Mouse (Mus musculus): ENCODE results near the gene Ajuba. TPM values are rescaled to one million over a fixed set of nuclear protein-coding genes. Genes with fewer than 3 reads are reported as not detected.

Ajuba gene
- polyA plus RNA-seq, 1 experiment from 2014 or later = 3.9 TPM

- Histone ChIP-seq H3K4me1 (replicated peaks) (peaks cover 28% of the 10 kb centered on the region), H3K36me3 (peaks cover 6% of the 10 kb centered on the region; the same call in 1 of the 2 replicates), H3K27me3 (peaks cover 9% of the 10 kb centered on the region), H3K4me2 (no peak overlapping the region), H3K4me3 (replicated peaks) (no peak overlapping the region), H3K9ac (no peak overlapping the region), H3K27ac (no peak overlapping the region), H3K9me3 (replicated peaks) (no peaks in the 10 kb centered on the region)
- no peak for ATAC-seq (ENCODE audit: low read depth)
- 40% methylated on average over 7 of the region's 7 CpGs for WGBS (ENCODE audit: insufficient replicate concordance)
- DNase-seq = peak; percentile 52
Measured at GRCm38 (mm10) chr14:54583681-54584338, 6.5 kb upstream of the Ajuba start.

GRCm38 (mm10) chr14:54582536-54582935, 5.2 kb upstream of the Ajuba start:
- 70% methylated on average over 9 of the region's 9 CpGs for WGBS (ENCODE audit: insufficient replicate concordance)
- Histone ChIP-seq H3K27ac (peak overlapping the region; percentile 55; the same call in 1 of the 2 replicates), H3K4me3 (replicated peaks) (no peak overlapping the region), H3K4me2 (no peak overlapping the region), H3K4me1 (replicated peaks) (peaks cover 35% of the 10 kb centered on the region), H3K36me3 (peaks cover 6% of the 10 kb centered on the region; the same call in 1 of the 2 replicates), H3K9ac (no peak overlapping the region), H3K27me3 (peaks cover 22% of the 10 kb centered on the region), H3K9me3 (replicated peaks) (no peaks in the 10 kb centered on the region)
- DNase-seq = no peak
- ATAC-seq (ENCODE audit: low read depth) = peak; percentile 58

GRCm38 (mm10) chr14:54579638-54580037, 2.3 kb upstream of the Ajuba start:
- peaks cover 6% of the 10 kb centered on the region; the same call in 1 of the 2 replicates for H3K36me3 ChIP-seq
- ATAC-seq (ENCODE audit: low read depth) (no peak), DNase-seq (no peak)
- peaks cover 51% of the 10 kb centered on the region for H3K27me3 ChIP-seq
- H3K27ac ChIP-seq = peak overlapping the region; percentile 35
- peaks cover 57% of the 10 kb centered on the region for H3K4me1 ChIP-seq (replicated peaks)
- 39% methylated on average over 7 of the region's 7 CpGs for WGBS (ENCODE audit: insufficient replicate concordance)
- H3K9ac ChIP-seq = no peak overlapping the region
- no peak overlapping the region for H3K4me2 ChIP-seq
- H3K9me3 ChIP-seq (replicated peaks) = no peaks in the 10 kb centered on the region
- H3K4me3 ChIP-seq (replicated peaks) = no peak overlapping the region

- Histone ChIP-seq H3K4me2 (peak overlapping the region; percentile 71), H3K27me3 (peaks cover 66% of the 10 kb centered on the region), H3K9ac (peak overlapping the region; percentile 72), H3K4me1 (replicated peaks) (peaks cover 73% of the 10 kb centered on the region), H3K4me3 (replicated peaks) (peak overlapping the region; percentile 65), H3K9me3 (replicated peaks) (no peaks in the 10 kb centered on the region), H3K27ac (peak overlapping the region; percentile 47), H3K36me3 (no peaks in the 10 kb centered on the region)
- ATAC-seq (ENCODE audit: low read depth) (no peak), DNase-seq (no peak)
- 2% methylated on average over 10 of the region's 10 CpGs for WGBS (ENCODE audit: insufficient replicate concordance)
Measured at GRCm38 (mm10) chr14:54578063-54578462, 705 bp upstream of the Ajuba start.

- peaks cover 72% of the 10 kb centered on the region for H3K4me1 ChIP-seq (replicated peaks)
- ATAC-seq (ENCODE audit: low read depth) (no peak), DNase-seq (no peak)
- H3K27ac ChIP-seq = peak overlapping the region; percentile 56
- 1% methylated on average over 84 of the region's 84 CpGs for WGBS (ENCODE audit: insufficient replicate concordance)
- H3K27me3 ChIP-seq = peaks cover 82% of the 10 kb centered on the region
- H3K9me3 ChIP-seq (replicated peaks) = no peaks in the 10 kb centered on the region
- H3K36me3 ChIP-seq = peaks cover 4% of the 10 kb centered on the region; the same call in 1 of the 2 replicates
- peak overlapping the region; percentile 71 for H3K4me2 ChIP-seq
- H3K9ac ChIP-seq = peak overlapping the region; percentile 72
- H3K4me3 ChIP-seq (replicated peaks) = peak overlapping the region; percentile 65
Measured at GRCm38 (mm10) chr14:54576241-54577088, 893 bp downstream of the Ajuba start.

GRCm38 (mm10) chr14:54575631-54576030, 1.7 kb downstream of the Ajuba start:
- DNase-seq = no peak
- peaks cover 4% of the 10 kb centered on the region; the same call in 1 of the 2 replicates for H3K36me3 ChIP-seq
- H3K27ac ChIP-seq = no peak overlapping the region
- 3% methylated on average over 39 of the region's 39 CpGs for WGBS (ENCODE audit: insufficient replicate concordance)
- peak overlapping the region; percentile 31; the same call in 1 of the 2 replicates for H3K9ac ChIP-seq
- H3K27me3 ChIP-seq = peaks cover 87% of the 10 kb centered on the region
- H3K4me1 ChIP-seq (replicated peaks) = peaks cover 72% of the 10 kb centered on the region
- peak overlapping the region; percentile 65 for H3K4me3 ChIP-seq (replicated peaks)
- H3K4me2 ChIP-seq = peak overlapping the region; percentile 71
- H3K9me3 ChIP-seq (replicated peaks) = no peaks in the 10 kb centered on the region
- ATAC-seq (ENCODE audit: low read depth) = no peak

- ATAC-seq (ENCODE audit: low read depth) = no peak
- Histone ChIP-seq H3K4me2 (peak overlapping the region; percentile 71), H3K27ac (no peak overlapping the region), H3K36me3 (peaks cover 8% of the 10 kb centered on the region; the same call in 1 of the 2 replicates), H3K9me3 (replicated peaks) (no peaks in the 10 kb centered on the region), H3K4me1 (replicated peaks) (peaks cover 72% of the 10 kb centered on the region), H3K27me3 (peaks cover 90% of the 10 kb centered on the region), H3K4me3 (replicated peaks) (peak overlapping the region; percentile 65), H3K9ac (peak overlapping the region; percentile 31; the same call in 1 of the 2 replicates)
- WGBS (ENCODE audit: insufficient replicate concordance) = 16% methylated on average over 8 of the region's 8 CpGs
- no peak for DNase-seq
Measured at GRCm38 (mm10) chr14:54575031-54575430, 2.3 kb downstream of the Ajuba start.

GRCm38 (mm10) chr14:54574253-54574652, 3.1 kb downstream of the Ajuba start:
- no peak for ATAC-seq (ENCODE audit: low read depth)

GRCm38 (mm10) chr14:54572790-54573736, 4.3 kb downstream of the Ajuba start:
- 0 out of 2 replicates have a peak overlapping the region, but pooled peaks have one; percentile 7 for H3K9ac ChIP-seq
- no peak overlapping the region; the same call in 1 of the 2 replicates for H3K4me3 ChIP-seq (replicated peaks)
- peak; percentile 30 for ATAC-seq (ENCODE audit: low read depth)
- H3K27ac ChIP-seq = peak overlapping the region; percentile 51; the same call in 1 of the 2 replicates
- peaks cover 78% of the 10 kb centered on the region for H3K27me3 ChIP-seq
- H3K4me1 ChIP-seq (replicated peaks) = peaks cover 61% of the 10 kb centered on the region
- peak overlapping the region; percentile 71 for H3K4me2 ChIP-seq
- no peak for DNase-seq
- no peaks in the 10 kb centered on the region for H3K9me3 ChIP-seq (replicated peaks)
- peaks cover 20% of the 10 kb centered on the region for H3K36me3 ChIP-seq
- 25% methylated on average over 14 of the region's 14 CpGs for WGBS (ENCODE audit: insufficient replicate concordance)

More at GRCm38 (mm10) chr14:54574253-54574652, 3.1 kb downstream of the Ajuba start:
- Histone ChIP-seq H3K9ac (0 out of 2 replicates have a peak overlapping the region, but pooled peaks have one; percentile 19), H3K36me3 (peaks cover 12% of the 10 kb centered on the region; the same call in 1 of the 2 replicates), H3K27me3 (peaks cover 87% of the 10 kb centered on the region), H3K4me1 (replicated peaks) (peaks cover 69% of the 10 kb centered on the region), H3K9me3 (replicated peaks) (no peaks in the 10 kb centered on the region), H3K4me2 (peak overlapping the region; percentile 71), H3K4me3 (replicated peaks) (peak overlapping the region; percentile 65), H3K27ac (no peak overlapping the region)
- 36% methylated on average over 4 of the region's 4 CpGs for WGBS (ENCODE audit: insufficient replicate concordance)
- no peak for DNase-seq

- Histone ChIP-seq H3K9me3 (replicated peaks) (no peaks in the 10 kb centered on the region), H3K27me3 (peaks cover 71% of the 10 kb centered on the region), H3K27ac (no peak overlapping the region), H3K4me2 (no peak overlapping the region), H3K4me3 (replicated peaks) (no peak overlapping the region), H3K4me1 (replicated peaks) (peaks cover 51% of the 10 kb centered on the region), H3K36me3 (peaks cover 24% of the 10 kb centered on the region), H3K9ac (no peak overlapping the region)
- ATAC-seq (ENCODE audit: low read depth) = no peak
- DNase-seq = no peak
- 76% methylated on average over 4 of the region's 4 CpGs for WGBS (ENCODE audit: insufficient replicate concordance)
Measured at GRCm38 (mm10) chr14:54572122-54572521, 5.2 kb downstream of the Ajuba start.
